Mouse (Mus musculus) urinary bladder, postnatal 36 days (tissue): ENCODE measurements around the gene Krt222.

ENCODE experiments used
- DNase-seq, 2 experiments: peaks; one replicate each; pipeline ENCODE4 v3.0.0; 2022; ENCODE audit warnings: low spot score in 2 of 2, mixed read lengths in 1 of 2

The Krt222 gene

DNA sequence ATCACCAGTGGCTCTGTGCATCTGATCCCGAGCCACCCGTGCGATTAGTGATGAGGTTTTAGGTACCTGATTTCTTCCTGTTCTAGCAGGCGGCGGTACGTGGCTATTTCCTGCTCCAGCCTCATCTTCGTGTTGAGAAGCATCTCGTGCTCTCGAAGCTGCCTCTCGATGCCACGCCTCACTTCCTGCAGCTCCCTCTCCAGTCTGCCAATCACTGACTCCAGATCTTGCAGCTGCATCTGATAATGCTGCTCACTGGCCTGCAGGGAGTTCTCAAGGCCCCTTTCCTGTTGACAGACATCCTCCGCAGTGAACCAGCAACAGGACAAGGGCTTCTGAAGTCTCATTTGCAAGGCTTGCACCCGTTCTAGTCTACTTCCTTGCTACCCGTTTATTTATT lies 5.4 kb downstream of the Krt222 start:
- no peak for DNase-seq

- no peak for DNase-seq
These were observed 12.7 kb downstream of the Krt222 start for GRCm38 (mm10) chr11:99231049-99231816.

- DNase-seq = peak; percentile 77 to 80
These were observed 13.4 kb downstream of the Krt222 start, which contains the start of gene Smarce1 for GRCm38 (mm10) chr11:99230261-99231048. TSS of gene Smarce1 (minus strand) at chr11:99231017.

DNA sequence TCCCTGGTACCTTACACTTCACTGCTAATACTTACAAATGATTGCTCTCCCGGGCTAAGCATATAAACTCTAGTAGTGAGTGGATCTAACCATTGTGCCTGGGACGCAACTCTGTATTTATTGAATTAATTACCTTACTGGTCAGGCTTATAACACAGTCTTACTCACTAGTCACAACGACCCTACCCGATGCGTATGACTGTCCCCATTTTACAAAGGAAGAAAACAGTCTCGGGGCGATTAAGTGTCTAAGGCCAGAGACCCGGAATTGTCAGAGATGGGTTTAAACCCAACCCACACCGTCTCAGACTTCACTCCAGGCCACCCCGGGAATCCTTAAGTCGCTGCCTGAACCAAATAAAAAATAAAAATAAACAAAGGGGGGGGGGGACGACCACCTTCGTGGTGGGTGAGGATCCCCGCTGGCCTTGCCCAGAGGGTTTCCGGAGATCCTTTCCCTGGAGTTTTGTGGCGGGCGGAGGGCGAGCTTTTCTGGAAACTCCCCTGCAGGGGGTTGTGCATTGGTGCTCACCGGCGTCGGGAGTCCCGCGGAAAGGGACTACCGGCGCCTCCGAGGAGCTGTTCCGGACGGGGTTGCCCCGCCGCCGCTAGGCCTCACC lies 14.1 kb downstream of the Krt222 start:
- DNase-seq = no peak

DNA sequence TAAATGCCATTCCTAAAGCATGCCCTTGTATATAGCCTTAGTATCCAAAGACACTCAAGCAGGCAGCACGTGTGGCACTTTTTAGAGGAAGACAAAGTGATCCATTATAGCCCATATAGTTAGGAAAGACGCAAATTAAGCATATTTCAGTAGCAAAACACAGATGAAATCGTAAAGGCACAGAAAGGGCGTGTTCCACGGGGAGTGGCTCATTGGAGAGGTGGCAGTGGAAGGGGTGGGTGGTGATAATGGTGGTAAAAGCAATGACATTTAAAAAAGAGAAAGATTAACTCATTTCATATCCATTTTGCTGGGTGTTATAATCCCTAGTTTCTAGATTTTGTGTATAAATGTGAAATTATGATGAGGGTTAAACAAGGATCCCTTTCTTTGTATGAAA lies 17.6 kb downstream of the Krt222 start:
- no peak for DNase-seq

GRCm38 (mm10) chr11:99223310-99223709 lies 20.6 kb downstream of the Krt222 start:
- no peak for DNase-seq

DNA sequence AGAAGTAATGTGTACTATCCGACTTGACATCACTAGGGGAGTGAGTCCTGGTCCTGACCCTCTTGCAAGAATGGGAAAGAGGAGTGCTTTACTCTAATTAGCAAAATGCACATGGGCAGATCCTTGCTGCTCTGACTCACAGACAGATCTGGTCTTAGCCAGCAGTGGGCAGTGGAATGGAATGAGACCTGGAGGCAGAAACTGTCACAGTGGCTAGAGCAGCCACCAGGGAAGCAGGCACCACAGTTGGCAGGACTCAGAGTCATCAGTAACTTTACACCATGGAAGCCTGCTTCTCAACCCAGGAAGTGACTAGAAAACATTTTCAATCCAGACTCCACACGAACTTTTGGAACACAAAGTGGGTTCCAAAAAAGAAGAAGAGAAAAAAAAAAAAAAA lies 22.1 kb downstream of the Krt222 start:
- no peak for DNase-seq

GRCm38 (mm10) chr11:99217248-99217986 lies 26.5 kb downstream of the Krt222 start:
- no peak for DNase-seq

DNA sequence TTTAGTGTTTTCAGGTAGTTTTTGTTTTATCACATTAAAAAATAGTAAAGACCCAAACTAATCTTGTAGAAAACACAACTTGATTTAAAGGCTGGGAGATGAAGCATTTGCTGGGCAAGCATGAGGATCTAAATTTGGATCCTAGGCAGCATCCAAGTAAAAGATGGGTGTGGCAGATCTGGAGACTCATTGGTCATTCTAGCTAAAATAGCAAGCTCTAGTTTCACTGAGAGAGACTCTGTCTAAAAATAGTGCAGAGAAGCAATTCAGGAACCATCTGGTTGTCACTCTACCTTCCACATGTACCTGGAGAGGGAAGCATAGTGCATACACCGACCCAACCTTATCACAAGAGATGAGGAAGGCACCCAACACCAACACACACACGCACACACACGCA lies 27.7 kb downstream of the Krt222 start:
- DNase-seq = no peak

- DNase-seq = no peak
These were observed 31.2 kb downstream of the Krt222 start for GRCm38 (mm10) chr11:99212693-99213092.

- no peak for DNase-seq
These were observed 31.9 kb downstream of the Krt222 start for GRCm38 (mm10) chr11:99211964-99212363.

DNA sequence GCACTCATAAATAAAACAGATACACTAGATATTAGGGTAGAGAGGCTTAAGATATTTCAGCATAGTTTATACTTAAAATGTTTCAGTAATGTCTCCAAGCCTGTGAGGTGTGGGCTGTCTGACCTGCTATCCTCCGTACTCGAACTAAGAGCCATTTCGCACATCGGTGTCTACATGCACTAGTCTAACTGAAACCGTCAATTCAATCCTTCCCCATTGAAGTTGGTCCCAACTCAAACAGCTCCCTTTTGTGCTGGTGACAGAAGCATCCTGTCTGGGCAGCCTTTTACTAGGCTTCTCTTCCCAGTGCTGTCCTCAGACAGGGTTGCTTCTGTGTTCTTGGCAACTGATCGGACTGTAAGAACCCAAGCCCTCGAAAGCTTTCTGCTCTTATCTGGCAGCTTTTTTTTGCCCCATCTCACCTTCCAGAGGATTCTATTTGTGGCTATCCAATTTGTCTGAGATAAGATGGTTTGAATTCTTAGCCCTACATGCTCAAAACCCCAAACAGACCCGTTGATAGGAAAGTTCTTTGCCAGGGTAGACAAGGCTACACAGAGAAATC lies 35.7 kb downstream of the Krt222 start:
- DNase-seq = no peak

- DNase-seq = no peak
These were observed 36.4 kb downstream of the Krt222 start for GRCm38 (mm10) chr11:99207449-99207848.

DNA sequence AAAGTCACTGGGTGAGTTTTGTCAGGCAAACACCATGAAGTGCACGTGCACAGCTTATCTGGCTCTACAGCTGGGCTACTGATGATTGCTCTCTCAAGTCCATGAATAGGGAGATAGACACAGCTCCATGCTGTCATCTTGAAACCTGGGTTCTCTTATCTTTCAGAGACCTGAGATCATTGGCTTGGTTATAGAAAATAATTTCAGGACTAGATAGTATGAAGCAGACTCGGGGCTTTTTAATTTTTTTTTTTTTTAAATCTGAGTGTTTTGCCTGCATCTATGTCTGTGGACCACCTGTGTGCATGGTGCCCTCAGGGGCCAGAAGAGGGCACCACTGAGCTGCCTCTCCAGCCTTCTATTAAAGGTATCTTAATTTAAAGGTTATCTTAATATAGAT lies 36.9 kb downstream of the Krt222 start:
- DNase-seq = no peak

GRCm38 (mm10) chr11:99189154-99189582 lies 54.7 kb downstream of the Krt222 start:
- peak; percentile 48 to 61 for DNase-seq

DNA sequence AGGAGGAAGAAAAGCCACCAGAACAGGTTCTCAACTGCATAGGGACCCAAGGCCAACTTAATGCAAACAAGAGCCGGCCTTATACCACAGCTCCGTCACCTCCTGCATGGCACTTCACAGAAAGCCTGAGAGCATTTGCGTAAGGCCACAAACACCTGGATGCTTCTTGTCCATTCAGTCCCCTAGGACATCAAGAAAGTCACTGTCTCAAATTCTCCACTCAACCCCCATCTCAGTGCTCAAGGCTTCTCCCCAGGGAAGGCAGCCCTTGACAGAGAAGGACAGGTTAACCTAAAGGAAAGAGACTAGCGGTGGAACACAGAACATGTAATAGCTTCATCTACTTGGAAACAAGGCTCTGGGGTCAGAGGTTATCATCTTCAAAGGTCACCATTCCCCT lies 56.5 kb downstream of the Krt222 start:
- no peak for DNase-seq

GRCm38 (mm10) chr11:99186836-99187235 lies 57.0 kb downstream of the Krt222 start:
- DNase-seq = no peak
